Mouse (Mus musculus): Measurements from ENCODE around the gene Mphosph9. TPM values are rescaled to one million over a fixed set of nuclear protein-coding genes. Genes with fewer than 3 reads are reported as not detected.

Gene Mphosph9
- total and polyA plus RNA-seq, 3 experiments: 10.4 to 60.8 (median 10.9) TPM

GRCm38 (mm10) chr5:124315941-124316340 is 11.8 kb downstream of the Mphosph9 start:
- peaks cover 6 to 7% of the 10 kb centered on the region in 2 experiments for H3K36me3 ChIP-seq (ENCODE audit: control insufficient read depth in 1 of 2, insufficient read depth in 2 of 2, low read length in 2 of 2)
- no peaks in the 10 kb centered on the region for H3K27me3 ChIP-seq (ENCODE audit: control insufficient read depth in 1 of 2, insufficient read depth in 2 of 2, low read length in 2 of 2)
- no peaks in the 10 kb centered on the region for H3K9me3 ChIP-seq (replicated peaks; ENCODE audit: insufficient read depth, low read length)
- H3K27ac ChIP-seq (ENCODE audit: control insufficient read depth, low read depth, low read length): no peak overlapping the region
- no peaks in the 10 kb centered on the region for H3K79me2 ChIP-seq (ENCODE audit: control insufficient read depth, insufficient read depth, low read length, poor library complexity)
- no peak overlapping the region for H3K9ac ChIP-seq (ENCODE audit: control insufficient read depth, low read depth, low read length, poor library complexity, severe bottlenecking)
- H3K4me1 ChIP-seq (ENCODE audit: control insufficient read depth in 1 of 2, insufficient read depth in 2 of 2, low read length in 2 of 2): peaks cover 0 to 7% of the 10 kb centered on the region in 2 experiments; a peak in 2 of 4 replicates
- TF ChIP-seq NRF1 (IDR thresholded peaks at IDR 0.05; ENCODE audit: insufficient read depth, low read depth, low read length, poor library complexity, severe bottlenecking) (no peak), POLR2AphosphoS5 (IDR thresholded peaks at IDR 0.05; ENCODE audit: borderline replicate concordance, low read depth, low read length) (no peak), RAD21 (IDR thresholded peaks at IDR 0.05; ENCODE audit: low read depth, low read length) (no peak), MAZ (IDR thresholded peaks at IDR 0.05; ENCODE audit: low read depth, low read length) (no peak), POLR2AphosphoS2 (IDR thresholded peaks at IDR 0.05; ENCODE audit: low read length) (no peak), CTCF (IDR thresholded peaks at IDR 0.05 in 2 of 3, conservative IDR thresholded peaks at IDR 0.05 in 1 of 3; ENCODE audit: control insufficient read depth in 1 of 3, insufficient read depth in 1 of 3, low read depth in 2 of 3, low read length in 3 of 3, poor library complexity in 1 of 3, severe bottlenecking in 1 of 3) (no peak), ZKSCAN1 (IDR thresholded peaks at IDR 0.05; ENCODE audit: low read depth, low read length) (no peak), CHD1 (IDR thresholded peaks at IDR 0.05; ENCODE audit: low read depth, low read length) (no peak), BHLHE40 (IDR thresholded peaks at IDR 0.05; ENCODE audit: borderline replicate concordance, low read depth, low read length) (no peak), GATA1 (IDR thresholded peaks at IDR 0.05; ENCODE audit: low read depth, low read length) (no peak), GABPA (IDR thresholded peaks at IDR 0.05; ENCODE audit: low read depth, low read length) (no peak), SMC3 (IDR thresholded peaks at IDR 0.05; ENCODE audit: low read depth, low read length) (no peak), ZMIZ1 (IDR thresholded peaks at IDR 0.05; ENCODE audit: low read depth, low read length) (no peak), CHD2 (IDR thresholded peaks at IDR 0.05; ENCODE audit: low read length) (no peak), KAT2A (conservative IDR thresholded peaks at IDR 0.05; ENCODE audit: low read depth, low read length) (no peak), USF1 (IDR thresholded peaks at IDR 0.05; ENCODE audit: low read depth, low read length) (no peak), TBP (IDR thresholded peaks at IDR 0.05; ENCODE audit: low read depth, low read length) (no peak), TCF12 (IDR thresholded peaks at IDR 0.05; ENCODE audit: low read depth, low read length) (no peak), UBTF (IDR thresholded peaks at IDR 0.05; ENCODE audit: borderline replicate concordance, insufficient read depth, low read depth, low read length) (no peak), MAFK (IDR thresholded peaks at IDR 0.05; ENCODE audit: borderline replicate concordance, low read depth, low read length) (no peak)
- no peak for DNase-seq (ENCODE audit: low read depth, low spot score)
- no peak overlapping the region for H3K4me3 ChIP-seq (ENCODE audit: control insufficient read depth in 1 of 2, insufficient read depth in 1 of 2, low read depth in 2 of 2, low read length in 2 of 2)

GRCm38 (mm10) chr5:124315498-124315897 is 12.3 kb downstream of the Mphosph9 start:
- Histone ChIP-seq H3K4me3 (ENCODE audit: control insufficient read depth in 1 of 2, insufficient read depth in 1 of 2, low read depth in 2 of 2, low read length in 2 of 2) (no peak overlapping the region), H3K9ac (ENCODE audit: control insufficient read depth, low read depth, low read length, poor library complexity, severe bottlenecking) (no peak overlapping the region), H3K27ac (ENCODE audit: control insufficient read depth, low read depth, low read length) (no peak overlapping the region), H3K4me1 (ENCODE audit: control insufficient read depth in 1 of 2, insufficient read depth in 2 of 2, low read length in 2 of 2) (peaks cover 0 to 7% of the 10 kb centered on the region in 2 experiments; a peak in 2 of 4 replicates), H3K9me3 (replicated peaks; ENCODE audit: insufficient read depth, low read length) (no peaks in the 10 kb centered on the region), H3K27me3 (ENCODE audit: control insufficient read depth in 1 of 2, insufficient read depth in 2 of 2, low read length in 2 of 2) (no peaks in the 10 kb centered on the region), H3K79me2 (ENCODE audit: control insufficient read depth, insufficient read depth, low read length, poor library complexity) (no peaks in the 10 kb centered on the region), H3K36me3 (ENCODE audit: control insufficient read depth in 1 of 2, insufficient read depth in 2 of 2, low read length in 2 of 2) (peaks cover 6 to 7% of the 10 kb centered on the region in 2 experiments)
- TF ChIP-seq MYC (IDR thresholded peaks at IDR 0.05; ENCODE audit: low read depth, low read length): no peak
- no peak for TF ChIP-seq TCF12 (IDR thresholded peaks at IDR 0.05; ENCODE audit: low read depth, low read length)
- no peak for TF ChIP-seq MAX (IDR thresholded peaks at IDR 0.05; ENCODE audit: low read length)
- TF ChIP-seq MEF2A (IDR thresholded peaks at IDR 0.05; ENCODE audit: extremely low read depth, insufficient replicate concordance, low read depth, low read length, poor library complexity, severe bottlenecking): no peak
- TF ChIP-seq USF2 (IDR thresholded peaks at IDR 0.05; ENCODE audit: borderline replicate concordance in 1 of 2, insufficient read depth in 1 of 2, low read depth in 1 of 2, low read length in 2 of 2): no peak
- no peak for TF ChIP-seq UBTF (IDR thresholded peaks at IDR 0.05; ENCODE audit: borderline replicate concordance, insufficient read depth, low read depth, low read length)
- no peak for TF ChIP-seq GATA1 (IDR thresholded peaks at IDR 0.05; ENCODE audit: low read depth, low read length)
- no peak for TF ChIP-seq CHD2 (IDR thresholded peaks at IDR 0.05; ENCODE audit: low read length)
- no peak for TF ChIP-seq MAZ (IDR thresholded peaks at IDR 0.05; ENCODE audit: low read depth, low read length)
- no peak for TF ChIP-seq POLR2AphosphoS2 (IDR thresholded peaks at IDR 0.05; ENCODE audit: low read length)
- no peak for TF ChIP-seq KAT2A (conservative IDR thresholded peaks at IDR 0.05; ENCODE audit: low read depth, low read length)
- no peak for TF ChIP-seq SIN3A (IDR thresholded peaks at IDR 0.05; ENCODE audit: low read length)
- no peak for TF ChIP-seq ZKSCAN1 (IDR thresholded peaks at IDR 0.05; ENCODE audit: low read depth, low read length)
- TF ChIP-seq TAL1 (IDR thresholded peaks at IDR 0.05; ENCODE audit: low read length): no peak
- TF ChIP-seq ETS1 (IDR thresholded peaks at IDR 0.05; ENCODE audit: low read depth, low read length): no peak
- no peak for DNase-seq (ENCODE audit: low read depth, low spot score)

Data from MEL (cell line).